Mouse (Mus musculus): ENCODE measurements at regions not wholly inside any gene's neighbourhood (a gene's known extent, or its start where the extent isn't known, plus 50 kb on each side); places are given as distances from the start of the nearest gene placed in this dataset.

- TF ChIP-seq POLR2A (IDR thresholded peaks at IDR 0.05; ENCODE audit: extremely low read depth, insufficient read depth, low read length) (no peak), CTCF (IDR thresholded peaks at IDR 0.05; ENCODE audit: low read depth, low read length) (no peak)
These were observed 83.7 kb upstream of the Spdl1 start for GRCm38 (mm10) chr11:34917175-34917574.
